Mouse (Mus musculus) heart, embryonic 14.5 days (tissue): ENCODE measurements at regions not wholly inside any gene's neighbourhood (a gene's known extent, or its start where the extent isn't known, plus 50 kb on each side); places are given as distances from the start of the nearest gene placed in this dataset.
"Not testable (repeated sequence)": the region's sequence is repeated elsewhere in the genome, so short reads cannot be mapped to it uniquely, and the experiment has no call there.

Experiments
- ATAC-seq: fragments of 200-750 bp; cut with Nextera tagmentation; 2 replicates; pipeline ENCODE4 v1.8.0; 2017; ENCODE audit warnings: low read depth, moderate TSS enrichment; ENCODE audit not compliant: insufficient number of reproducible peaks, insufficient read depth, low FRiP score
- H3K27ac ChIP-seq, 2 experiments: fragments of 200-500 bp in 1 of 2; fragments of 300-500 bp in 1 of 2; sonication (generic) in 1 of 2; replicated peaks in 1 of 2; 2 replicates each; pipeline ENCODE4 v1.5.1; 2012 to 2014; ENCODE audit warnings: low read depth in 2 of 2, low read length in 2 of 2, control low read depth in 1 of 2, mild to moderate bottlenecking in 1 of 2, mixed read lengths in 1 of 2; ENCODE audit not compliant: control insufficient read depth in 1 of 2, insufficient read depth in 1 of 2
- H3K27me3 ChIP-seq: fragments of 300-500 bp; sonication (generic); 2 replicates; pipeline ENCODE4 v1.6.1; 2014; ENCODE audit warnings: mild to moderate bottlenecking, low read length, control low read depth; ENCODE audit not compliant: control insufficient read depth, insufficient read depth
- H3K36me3 ChIP-seq: fragments of 300-500 bp; sonication (generic); 2 replicates; pipeline ENCODE4 v1.6.1; 2014; ENCODE audit warnings: mild to moderate bottlenecking, control low read depth, low read length, mixed read lengths; ENCODE audit not compliant: control insufficient read depth, insufficient read depth
- H3K4me1 ChIP-seq, 2 experiments: fragments of 200-500 bp in 1 of 2; fragments of 300-500 bp in 1 of 2; sonication (generic) in 1 of 2; 2 replicates each; pipeline ENCODE4 v1.6.1; 2012 to 2014; ENCODE audit warnings: low read length in 2 of 2, control low read depth in 1 of 2, mixed read lengths in 1 of 2; ENCODE audit not compliant: control insufficient read depth in 2 of 2, insufficient read depth in 2 of 2
- H3K4me2 ChIP-seq: fragments of 300-500 bp; sonication (generic); 2 replicates; pipeline ENCODE4 v1.6.1; 2014; ENCODE audit warnings: mild to moderate bottlenecking, low read length
- H3K4me3 ChIP-seq, 2 experiments: fragments of 200-500 bp in 1 of 2; fragments of 300-500 bp in 1 of 2; sonication (generic) in 1 of 2; 2 replicates each; pipeline ENCODE4 v1.5.1; 2012 to 2014; ENCODE audit warnings: low read length in 2 of 2, mild to moderate bottlenecking in 2 of 2, control low read depth in 1 of 2, low read depth in 1 of 2, moderate library complexity in 1 of 2; ENCODE audit not compliant: control insufficient read depth in 1 of 2, insufficient read depth in 1 of 2
- H3K9ac ChIP-seq: fragments of 300-500 bp; sonication (generic); 2 replicates; pipeline ENCODE4 v1.6.1; 2014; ENCODE audit warnings: mild to moderate bottlenecking, low read length
- H3K9me3 ChIP-seq: fragments of 300-500 bp; sonication (generic); 2 replicates; pipeline ENCODE4 v1.6.1; 2016; ENCODE audit warnings: low read length, control low read depth; ENCODE audit not compliant: control insufficient read depth
- WGBS: fragments of 180-500 bp; shearing (Covaris S2); extraction: QIAGEN DNeasy Blood & Tissue Kit; methylation state at CpG from one replicate; pipeline ENCODE4 v1.1.7; 2014; 5-methylcytosine and 5-hydroxymethylcytosine counted together

DNA sequence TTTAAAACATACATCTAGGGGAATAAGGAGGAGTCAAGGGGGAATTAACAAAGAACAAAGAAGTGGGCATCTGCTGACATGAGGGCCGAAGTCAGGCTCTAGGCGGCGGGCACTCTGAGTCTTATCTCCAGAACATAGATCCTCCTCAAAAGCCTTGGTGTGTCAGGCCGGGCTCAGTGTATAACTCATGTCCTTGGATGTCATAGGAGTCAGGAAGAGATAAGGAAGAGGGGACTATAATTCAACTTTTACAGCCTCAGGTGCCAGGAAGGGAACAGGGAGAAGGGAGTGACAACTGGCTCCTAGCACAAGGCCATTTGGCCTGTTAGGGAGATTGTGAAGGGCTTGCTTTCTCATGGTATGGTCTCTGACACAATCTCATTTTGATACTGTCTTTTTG is 185.9 kb upstream of the Ube2e2 start:
- H3K9me3 ChIP-seq, H3K4me3 ChIP-seq, H3K36me3 ChIP-seq, H3K9ac ChIP-seq, H3K4me2 ChIP-seq, H3K27me3 ChIP-seq, H3K4me1 ChIP-seq, ATAC-seq, H3K27ac ChIP-seq: not testable (repeated sequence)
- 86% methylated on average over 4 of the region's 4 CpGs for WGBS

DNA sequence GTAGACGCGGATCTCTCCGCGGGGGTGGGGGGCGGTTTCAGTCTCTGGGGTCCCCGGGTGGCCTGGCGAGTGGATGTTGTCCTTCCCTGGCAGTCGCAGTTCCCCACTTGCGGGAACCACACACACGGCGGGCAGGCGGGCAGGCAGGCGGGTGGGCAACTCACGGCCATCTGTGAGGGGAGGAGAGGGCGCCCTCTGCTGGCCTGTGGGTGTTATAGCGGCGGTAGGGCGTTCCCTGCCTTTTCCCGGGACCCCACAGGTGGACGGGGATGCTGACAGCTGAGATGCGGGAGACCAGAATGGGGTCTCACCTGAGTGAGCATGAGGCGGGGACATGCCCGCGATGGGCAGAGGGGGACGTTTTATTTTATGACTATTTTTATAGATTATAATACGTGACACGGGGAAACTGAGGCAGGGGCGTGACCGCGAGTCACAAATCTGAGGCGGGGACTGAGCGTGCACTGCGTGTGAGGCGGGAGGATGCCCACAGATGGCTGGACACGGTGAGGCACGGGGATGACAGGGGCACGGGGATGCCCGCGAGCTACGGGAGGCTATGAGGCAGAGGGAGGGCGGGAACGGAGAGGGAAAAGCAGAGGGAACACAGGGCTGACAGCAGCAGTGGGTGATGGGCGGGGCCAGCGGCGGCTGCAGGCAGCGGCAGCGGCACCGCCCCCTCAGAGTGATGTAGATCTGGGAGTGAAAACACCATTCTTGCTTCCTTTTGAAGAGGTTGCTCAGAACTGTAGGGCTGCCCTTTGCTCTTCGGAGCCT is 148.1 kb upstream of the Ube2e2 start:
- H3K4me3 ChIP-seq: peak overlapping the region; percentile 32 to 38
- H3K9ac ChIP-seq: peak overlapping the region; percentile 61
- no peak overlapping the region for H3K27ac ChIP-seq
- no peak for ATAC-seq
- H3K9me3 ChIP-seq: no peaks in the 10 kb centered on the region
- 3% methylated on average over 49 of the region's 49 CpGs for WGBS
- peak overlapping the region; percentile 69 for H3K4me2 ChIP-seq
- no peaks in the 10 kb centered on the region for H3K36me3 ChIP-seq
- H3K4me1 ChIP-seq: peaks cover 0 to 3% of the 10 kb centered on the region in 2 experiments; a peak in 1 of 4 replicates
- no peaks in the 10 kb centered on the region for H3K27me3 ChIP-seq

DNA sequence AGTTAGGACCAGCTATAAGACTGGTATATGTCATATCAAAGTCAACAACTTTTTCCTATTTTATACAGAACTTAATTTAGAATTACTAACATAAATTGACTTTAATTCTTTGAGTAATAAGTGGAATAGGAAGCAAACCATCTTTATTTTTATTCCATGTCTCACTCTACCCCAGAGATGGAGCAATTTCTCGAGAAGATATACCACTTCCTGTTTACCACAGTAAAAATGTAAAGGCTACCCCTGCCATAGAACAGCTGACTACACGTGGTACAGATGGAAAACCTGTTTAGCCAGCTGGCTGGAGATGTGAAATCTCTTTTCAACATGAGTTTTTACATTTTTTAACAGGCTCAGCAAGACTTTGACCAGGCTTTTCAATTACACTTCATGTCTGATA is 126.0 kb upstream of the Ube2e2 start:
- H3K36me3 ChIP-seq: no peaks in the 10 kb centered on the region
- 25% methylated on average over 2 of the region's 2 CpGs for WGBS
- H3K9ac ChIP-seq: no peak overlapping the region
- ATAC-seq: no peak
- H3K27me3 ChIP-seq: no peaks in the 10 kb centered on the region
- no peak overlapping the region for H3K27ac ChIP-seq
- no peaks in the 10 kb centered on the region for H3K4me1 ChIP-seq
- no peaks in the 10 kb centered on the region for H3K9me3 ChIP-seq
- no peak overlapping the region for H3K4me3 ChIP-seq
- H3K4me2 ChIP-seq: no peak overlapping the region

DNA sequence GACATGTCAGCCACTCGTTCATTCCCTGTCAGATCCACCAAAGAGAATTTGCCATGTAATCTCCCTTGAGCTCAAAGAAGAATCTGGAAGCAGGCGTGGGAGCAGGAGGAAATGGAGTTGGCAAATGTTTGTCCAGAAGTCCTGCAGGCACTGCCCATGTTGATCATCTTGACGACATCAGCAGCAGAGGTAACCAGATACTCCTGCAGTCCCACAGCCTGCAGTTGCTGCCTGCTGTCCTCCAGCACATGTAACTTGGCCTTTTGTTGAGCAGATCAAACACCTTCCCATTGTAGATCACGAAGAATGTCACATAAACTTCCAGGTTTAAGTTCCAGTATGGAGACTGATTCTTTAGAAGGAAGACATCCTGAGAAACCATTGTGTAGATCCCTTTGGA is 121.3 kb upstream of the Ube2e2 start:
- Histone ChIP-seq H3K4me3 (no peak overlapping the region), H3K4me2 (no peak overlapping the region), H3K9me3 (no peaks in the 10 kb centered on the region), H3K27me3 (no peaks in the 10 kb centered on the region), H3K36me3 (no peaks in the 10 kb centered on the region), H3K4me1 (no peaks in the 10 kb centered on the region), H3K9ac (no peak overlapping the region), H3K27ac (no peak overlapping the region)
- no peak for ATAC-seq
- WGBS: 44% methylated on average over 4 of the region's 4 CpGs

GRCm38 (mm10) chr14:19013558-19013957 is 119.5 kb upstream of the Ube2e2 start:
- 79% methylated on average over 2 of the region's 2 CpGs for WGBS
- H3K27me3 ChIP-seq, H3K36me3 ChIP-seq, H3K9me3 ChIP-seq, H3K4me3 ChIP-seq, H3K4me2 ChIP-seq, H3K4me1 ChIP-seq, ATAC-seq, H3K27ac ChIP-seq, H3K9ac ChIP-seq: not testable (repeated sequence)

DNA sequence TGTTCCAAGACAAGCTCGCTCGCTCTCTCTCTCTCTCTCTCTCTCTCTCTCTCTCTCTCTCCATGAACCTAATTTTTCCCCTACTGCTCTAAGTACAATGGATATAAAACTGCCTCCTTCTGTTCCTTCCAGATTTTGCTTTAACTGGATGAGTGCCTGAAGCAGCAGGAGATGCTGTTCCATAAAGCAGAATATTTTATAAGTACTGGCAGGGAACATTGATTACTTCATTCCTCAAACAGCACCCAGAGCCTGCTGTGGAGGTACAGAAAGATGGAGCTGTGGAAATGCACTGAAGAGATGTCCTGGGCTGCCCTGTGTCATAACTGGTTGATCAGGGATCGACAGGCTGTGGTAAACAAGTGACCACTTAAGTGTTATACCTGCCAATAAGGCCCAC is 89.8 kb upstream of the Ube2e2 start:
- H3K27ac ChIP-seq: no peak overlapping the region
- no peak overlapping the region for H3K9ac ChIP-seq
- no peak overlapping the region for H3K4me3 ChIP-seq
- no peaks in the 10 kb centered on the region for H3K36me3 ChIP-seq
- no peaks in the 10 kb centered on the region for H3K4me1 ChIP-seq
- ATAC-seq: no peak
- H3K4me2 ChIP-seq: no peak overlapping the region
- 87% methylated on average over 3 of the region's 3 CpGs for WGBS
- H3K9me3 ChIP-seq: no peaks in the 10 kb centered on the region
- no peaks in the 10 kb centered on the region for H3K27me3 ChIP-seq

GRCm38 (mm10) chr14:18963864-18964263 is 69.8 kb upstream of the Ube2e2 start:
- H3K36me3 ChIP-seq: no peaks in the 10 kb centered on the region
- H3K4me1 ChIP-seq: no peaks in the 10 kb centered on the region
- no peak overlapping the region for H3K4me3 ChIP-seq
- no peak for ATAC-seq
- H3K27me3 ChIP-seq: no peaks in the 10 kb centered on the region
- no peak overlapping the region for H3K9ac ChIP-seq
- H3K9me3 ChIP-seq: no peaks in the 10 kb centered on the region
- no peak overlapping the region for H3K27ac ChIP-seq
- 74% methylated on average over 1 of the region's 1 CpGs for WGBS
- H3K4me2 ChIP-seq: no peak overlapping the region

DNA sequence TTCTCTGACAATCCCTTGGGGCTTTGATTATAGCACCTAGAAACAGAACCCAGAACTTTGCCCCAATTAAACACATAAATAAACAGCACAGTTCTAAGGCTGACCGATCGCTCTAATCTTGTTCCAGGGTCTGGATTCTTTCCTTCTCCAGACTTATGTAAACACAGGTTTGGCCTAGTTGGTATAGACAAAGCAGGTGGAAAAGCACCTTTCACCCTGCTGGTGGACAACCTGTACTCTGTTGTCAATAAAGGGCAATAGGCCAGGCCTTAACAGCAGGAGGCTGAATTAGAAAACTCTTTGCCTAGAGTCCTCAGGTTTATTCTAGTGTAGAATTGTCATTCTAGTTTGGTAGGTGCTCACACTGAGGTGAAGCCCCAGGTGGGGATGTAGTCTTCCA is 69.2 kb upstream of the Ube2e2 start:
- Histone ChIP-seq H3K9ac (no peak overlapping the region), H3K36me3 (no peaks in the 10 kb centered on the region), H3K4me3 (no peak overlapping the region), H3K27ac (no peak overlapping the region), H3K4me1 (no peaks in the 10 kb centered on the region), H3K27me3 (no peaks in the 10 kb centered on the region), H3K4me2 (no peak overlapping the region), H3K9me3 (no peaks in the 10 kb centered on the region)
- no peak for ATAC-seq
- WGBS: 85% methylated on average over 2 of the region's 2 CpGs
